Mouse (Mus musculus): Measurements from ENCODE around the gene Cnot6l. TPM values are rescaled to one million over a fixed set of nuclear protein-coding genes. Genes with fewer than 3 reads are reported as not detected.

Gene Cnot6l
- polyA plus RNA-seq, 1 experiment, result 54.2 TPM

GRCm38 (mm10) chr5:96162399-96163331 lies 1.3 kb downstream of the Cnot6l start:
- TF ChIP-seq CTCF (IDR thresholded peaks at IDR 0.05; ENCODE audit: low read depth, low read length) (no peak), POLR2A (IDR thresholded peaks at IDR 0.05; ENCODE audit: borderline replicate concordance, low read depth, low read length) (no peak; the same call in 1 of the 2 replicates)
- Histone ChIP-seq H3K27ac (ENCODE audit: insufficient read depth, low read depth, low read length) (peak overlapping the region; percentile 94), H3K4me1 (ENCODE audit: control insufficient read depth, insufficient read depth, low read length) (no peaks in the 10 kb centered on the region), H3K4me3 (ENCODE audit: insufficient read depth, low read length) (peak overlapping the region; percentile 87)

GRCm38 (mm10) chr5:96161578-96162398 lies 2.2 kb downstream of the Cnot6l start:
- TF ChIP-seq CTCF (IDR thresholded peaks at IDR 0.05; ENCODE audit: low read depth, low read length) (no peak), POLR2A (IDR thresholded peaks at IDR 0.05; ENCODE audit: borderline replicate concordance, low read depth, low read length) (no peak)

GRCm38 (mm10) chr5:96161263-96161577 lies 2.8 kb downstream of the Cnot6l start:
- Histone ChIP-seq H3K27ac (ENCODE audit: insufficient read depth, low read depth, low read length) (peak overlapping the region; percentile 93), H3K4me1 (ENCODE audit: control insufficient read depth, insufficient read depth, low read length) (0 out of 2 replicates have a peak, but pooled peaks cover 2% of the 10 kb centered on the region), H3K4me3 (ENCODE audit: insufficient read depth, low read length) (peak overlapping the region; percentile 74)
- TF ChIP-seq CTCF (IDR thresholded peaks at IDR 0.05; ENCODE audit: low read depth, low read length) (no peak), POLR2A (IDR thresholded peaks at IDR 0.05; ENCODE audit: borderline replicate concordance, low read depth, low read length) (no peak)

More at GRCm38 (mm10) chr5:96161578-96162398, 2.2 kb downstream of the Cnot6l start:
- Histone ChIP-seq H3K4me1 (ENCODE audit: control insufficient read depth, insufficient read depth, low read length) (0 out of 2 replicates have a peak, but pooled peaks cover 2% of the 10 kb centered on the region), H3K27ac (ENCODE audit: insufficient read depth, low read depth, low read length) (peak overlapping the region; percentile 93), H3K4me3 (ENCODE audit: insufficient read depth, low read length) (peak overlapping the region; percentile 74)

GRCm38 (mm10) chr5:96160467-96161262 lies 3.3 kb downstream of the Cnot6l start:
- H3K4me3 ChIP-seq (ENCODE audit: insufficient read depth, low read length), result peak overlapping the region; percentile 74
- 0 out of 2 replicates have a peak, but pooled peaks cover 2% of the 10 kb centered on the region for H3K4me1 ChIP-seq (ENCODE audit: control insufficient read depth, insufficient read depth, low read length)
- TF ChIP-seq CTCF (IDR thresholded peaks at IDR 0.05; ENCODE audit: low read depth, low read length), result no peak
- TF ChIP-seq POLR2A (IDR thresholded peaks at IDR 0.05; ENCODE audit: borderline replicate concordance, low read depth, low read length), result no peak
- H3K27ac ChIP-seq (ENCODE audit: insufficient read depth, low read depth, low read length), result peak overlapping the region; percentile 93

- Histone ChIP-seq H3K4me3 (ENCODE audit: insufficient read depth, low read length) (no peak overlapping the region), H3K4me1 (ENCODE audit: control insufficient read depth, insufficient read depth, low read length) (no peaks in the 10 kb centered on the region; the same call in 1 of the 2 replicates), H3K27ac (ENCODE audit: insufficient read depth, low read depth, low read length) (no peak overlapping the region)
- no peak for TF ChIP-seq POLR2A (IDR thresholded peaks at IDR 0.05; ENCODE audit: borderline replicate concordance, low read depth, low read length)
- no peak for TF ChIP-seq CTCF (IDR thresholded peaks at IDR 0.05; ENCODE audit: low read depth, low read length)
These were observed 21.6 kb downstream of the Cnot6l start for GRCm38 (mm10) chr5:96142351-96142750.

- Histone ChIP-seq H3K27ac (ENCODE audit: insufficient read depth, low read depth, low read length) (no peak overlapping the region), H3K4me3 (ENCODE audit: insufficient read depth, low read length) (no peak overlapping the region), H3K4me1 (ENCODE audit: control insufficient read depth, insufficient read depth, low read length) (peaks cover 5% of the 10 kb centered on the region; the same call in 1 of the 2 replicates)
- TF ChIP-seq CTCF (IDR thresholded peaks at IDR 0.05; ENCODE audit: low read depth, low read length) (no peak), POLR2A (IDR thresholded peaks at IDR 0.05; ENCODE audit: borderline replicate concordance, low read depth, low read length) (no peak)
These were observed 33.3 kb downstream of the Cnot6l start for GRCm38 (mm10) chr5:96130683-96131082.

GRCm38 (mm10) chr5:96126856-96127255 lies 37.1 kb downstream of the Cnot6l start:
- TF ChIP-seq POLR2A (IDR thresholded peaks at IDR 0.05; ENCODE audit: borderline replicate concordance, low read depth, low read length) (no peak), CTCF (IDR thresholded peaks at IDR 0.05; ENCODE audit: low read depth, low read length) (no peak)
- Histone ChIP-seq H3K27ac (ENCODE audit: insufficient read depth, low read depth, low read length) (no peak overlapping the region), H3K4me3 (ENCODE audit: insufficient read depth, low read length) (no peak overlapping the region), H3K4me1 (ENCODE audit: control insufficient read depth, insufficient read depth, low read length) (no peaks in the 10 kb centered on the region)

- H3K4me1 ChIP-seq (ENCODE audit: control insufficient read depth, insufficient read depth, low read length), result peaks cover 10% of the 10 kb centered on the region
- H3K4me3 ChIP-seq (ENCODE audit: insufficient read depth, low read length), result no peak overlapping the region
- H3K27ac ChIP-seq (ENCODE audit: insufficient read depth, low read depth, low read length), result peak overlapping the region; percentile 63
- TF ChIP-seq CTCF (IDR thresholded peaks at IDR 0.05; ENCODE audit: low read depth, low read length) (no peak), POLR2A (IDR thresholded peaks at IDR 0.05; ENCODE audit: borderline replicate concordance, low read depth, low read length) (no peak)
These were observed 49.0 kb downstream of the Cnot6l start for GRCm38 (mm10) chr5:96114943-96115342.

- Histone ChIP-seq H3K4me3 (ENCODE audit: insufficient read depth, low read length) (no peak overlapping the region), H3K4me1 (ENCODE audit: control insufficient read depth, insufficient read depth, low read length) (no peaks in the 10 kb centered on the region), H3K27ac (ENCODE audit: insufficient read depth, low read depth, low read length) (no peak overlapping the region)
- no peak for TF ChIP-seq CTCF (IDR thresholded peaks at IDR 0.05; ENCODE audit: low read depth, low read length)
- no peak for TF ChIP-seq POLR2A (IDR thresholded peaks at IDR 0.05; ENCODE audit: borderline replicate concordance, low read depth, low read length)
These were observed 59.3 kb downstream of the Cnot6l start for GRCm38 (mm10) chr5:96104644-96105043.
